Mouse (Mus musculus) urinary bladder, postnatal 25 days (tissue): ENCODE measurements around the gene Cdk8.
"Not testable (repeated sequence)": the region's sequence is repeated elsewhere in the genome, so short reads cannot be mapped to it uniquely, and the experiment has no call there.

ENCODE experiments used
- DNase-seq: peaks from one replicate; pipeline ENCODE4 v3.0.0; 2022; ENCODE audit warnings: low spot score

The Cdk8 gene

DNA sequence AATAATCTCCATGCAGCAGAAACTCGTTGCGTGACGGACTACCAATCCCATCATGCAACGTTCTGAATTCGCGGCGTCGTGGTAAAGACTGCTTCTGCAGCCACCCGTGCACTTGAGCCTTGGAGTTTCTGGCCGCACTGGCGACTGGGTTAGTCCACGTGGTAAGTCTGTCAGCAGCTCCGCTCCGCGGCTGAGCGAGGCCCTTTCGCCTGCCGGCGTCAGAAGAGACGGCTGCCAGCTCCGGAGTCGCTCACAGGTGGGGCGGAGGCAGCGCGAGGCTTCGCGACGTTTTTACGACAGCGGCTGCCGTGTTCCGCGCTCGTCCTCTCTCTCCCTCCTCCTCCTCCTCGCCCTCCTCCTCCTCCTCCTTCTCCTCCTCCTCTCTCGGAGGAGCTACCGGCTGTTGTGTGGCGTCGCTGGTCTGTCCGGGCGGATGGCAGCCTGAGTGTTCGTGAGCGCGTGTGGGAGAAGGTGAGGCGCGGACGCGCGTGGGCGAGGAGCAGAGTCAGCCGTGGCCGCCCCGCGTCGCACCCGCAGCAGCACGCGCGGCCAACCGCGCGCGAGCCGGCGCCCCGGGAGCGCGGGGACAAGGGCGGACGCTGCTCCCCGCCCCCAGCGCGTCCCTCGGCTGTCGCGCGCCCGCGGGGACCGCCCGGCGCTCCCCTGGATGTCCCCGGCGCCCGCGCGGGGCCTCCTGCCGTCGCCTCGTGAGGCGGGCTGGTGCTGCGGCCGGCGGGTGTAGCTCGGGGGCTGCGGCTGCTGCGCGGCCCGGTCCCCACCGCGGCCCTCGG lies at the start of gene Cdk8:
Gene Cdk8, plus strand, starts transcription at position 367 of the 791 bp plus-strand sequence.
- peak; percentile 84 for DNase-seq

DNA sequence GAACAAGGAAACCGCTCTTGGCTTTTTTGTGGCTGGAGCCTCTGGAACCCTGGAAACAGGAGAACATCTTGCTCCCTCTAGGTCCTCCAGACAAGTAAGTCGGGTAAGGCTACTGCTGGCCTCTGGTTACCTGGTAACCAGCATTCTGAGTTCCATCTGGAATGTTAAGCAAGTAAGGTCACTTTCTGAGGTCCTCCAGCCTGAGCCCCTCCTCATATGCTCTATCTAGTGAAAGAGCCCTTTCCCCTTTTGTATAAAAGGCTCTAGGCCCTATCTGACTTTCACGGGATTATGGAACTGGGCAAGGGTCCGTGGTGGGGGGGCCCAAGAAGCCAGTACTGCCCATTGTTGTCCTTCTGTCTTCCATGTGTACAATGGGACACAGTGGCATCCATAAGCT lies 45.8 kb upstream of the Cdk8 start, which contains the start of gene 1700001J03Rik:
Gene 1700001J03Rik, minus strand, starts transcription at position 101 of the 400 bp plus-strand sequence.
- DNase-seq = not testable (repeated sequence)

DNA sequence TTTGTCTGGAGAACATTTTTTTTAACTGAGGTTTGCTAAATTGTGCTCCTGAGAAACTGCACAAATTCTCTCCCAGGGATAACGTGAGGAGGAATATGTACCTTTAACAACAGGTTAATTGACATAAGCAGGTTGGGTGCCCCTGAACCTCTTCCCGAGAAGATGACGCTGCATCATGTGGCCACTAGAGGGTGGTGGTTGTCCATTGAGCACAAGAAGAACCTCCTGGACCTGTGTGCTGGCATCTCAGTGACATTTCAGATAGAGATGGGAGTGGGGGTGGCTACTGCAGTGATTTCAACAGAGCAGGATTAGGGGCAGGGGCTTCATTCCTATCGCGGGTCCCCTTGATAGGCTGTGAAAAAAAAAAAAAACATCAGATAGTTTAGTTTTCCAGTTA lies 43.6 kb upstream of the Cdk8 start:
- peak; percentile 47 for DNase-seq

DNA sequence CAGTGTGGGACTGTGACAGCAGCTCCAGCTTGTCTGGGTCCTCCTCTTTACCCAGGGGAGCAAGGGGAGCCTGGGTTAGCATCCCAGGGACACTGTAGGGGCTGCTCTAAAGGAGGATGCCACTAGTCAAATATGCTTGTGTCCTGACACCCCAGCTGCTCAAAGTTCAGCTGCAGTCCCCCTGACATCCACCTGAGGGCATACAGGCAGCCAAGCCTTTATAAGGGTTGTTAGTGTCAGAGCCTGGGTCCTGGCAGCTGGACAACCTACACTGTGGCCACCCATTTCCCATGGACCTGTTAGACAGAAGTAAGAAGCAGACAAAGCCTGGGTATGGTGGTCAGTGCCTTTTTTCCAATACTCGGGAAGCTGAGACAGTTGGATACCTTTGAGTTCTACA lies 42.9 kb upstream of the Cdk8 start:
- DNase-seq = no peak

DNA sequence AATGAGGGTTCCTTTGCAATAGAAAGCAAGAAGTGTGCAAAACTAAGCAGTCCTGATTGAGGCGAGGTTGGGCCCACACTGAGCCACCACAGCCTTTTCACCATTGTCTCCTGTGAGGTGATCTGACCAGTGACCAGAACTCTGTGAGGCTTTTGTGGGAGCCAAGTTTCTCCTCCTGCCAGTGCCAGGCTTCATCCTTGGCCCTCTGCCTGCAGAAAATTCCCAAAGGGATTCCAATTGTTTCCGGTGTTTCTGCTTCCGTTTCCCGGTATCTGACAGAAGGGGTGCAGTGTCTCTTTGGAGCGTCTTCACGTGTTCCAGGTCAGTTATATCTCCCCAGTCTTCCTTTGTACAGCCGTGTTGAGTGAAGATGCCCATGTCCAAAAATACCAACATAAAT lies 42.3 kb upstream of the Cdk8 start:
- DNase-seq = no peak

DNA sequence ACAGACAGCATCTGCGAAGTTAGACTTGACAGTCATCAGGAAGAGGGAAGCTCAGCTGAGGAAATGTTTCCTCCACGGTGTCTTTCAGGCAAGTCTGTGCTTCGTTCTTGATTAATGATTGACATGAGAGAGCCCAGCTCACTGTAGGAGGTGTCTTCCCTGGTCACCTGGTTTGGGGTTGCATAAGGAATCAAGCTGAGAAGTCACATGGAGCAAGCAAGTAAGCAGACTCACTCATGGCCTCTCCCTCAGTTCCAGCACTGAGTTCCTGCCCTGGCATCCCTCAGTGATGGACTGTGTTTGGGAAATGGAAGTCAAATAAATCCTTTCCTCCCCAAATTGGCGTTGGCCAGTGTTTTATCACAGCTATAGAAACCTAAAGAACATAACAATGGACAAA lies 40.9 kb upstream of the Cdk8 start:
- DNase-seq = no peak

DNA sequence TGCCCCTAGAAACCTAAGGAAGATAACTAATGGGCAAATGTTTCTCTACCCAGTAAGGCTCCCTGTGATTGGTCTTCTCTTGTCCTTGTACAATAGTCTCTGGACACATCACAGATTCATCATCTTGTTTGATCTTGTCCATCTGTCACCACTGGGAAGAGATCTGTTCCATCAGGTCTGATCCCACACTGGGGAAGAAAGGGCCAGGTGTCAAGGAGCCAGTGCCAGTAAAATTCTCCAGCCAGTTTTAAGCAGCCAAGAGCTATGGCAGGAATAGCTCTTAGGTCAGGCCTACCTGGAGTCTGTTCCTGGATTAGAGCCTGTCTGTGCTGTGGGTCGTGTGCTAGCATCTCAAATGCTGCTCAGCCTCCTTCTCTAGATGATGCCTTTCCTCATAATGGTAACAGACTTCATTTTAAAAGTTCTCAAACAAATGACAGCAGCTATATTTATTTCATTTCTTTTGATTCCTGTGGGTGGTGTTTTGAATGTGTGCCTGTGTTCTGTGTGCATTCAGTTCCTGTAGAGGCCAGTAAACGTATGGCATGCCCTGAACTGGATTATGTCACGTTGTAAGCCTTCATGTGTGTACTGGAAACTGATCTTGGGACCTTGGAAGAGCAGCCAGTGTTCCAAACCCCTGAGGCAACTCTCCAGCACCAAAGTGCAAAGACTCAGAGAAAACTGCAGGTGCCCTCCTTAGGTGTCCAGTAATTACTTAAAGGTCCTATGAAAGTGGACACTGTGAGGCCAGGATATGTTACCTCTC lies 40.3 kb upstream of the Cdk8 start:
- DNase-seq = no peak

DNA sequence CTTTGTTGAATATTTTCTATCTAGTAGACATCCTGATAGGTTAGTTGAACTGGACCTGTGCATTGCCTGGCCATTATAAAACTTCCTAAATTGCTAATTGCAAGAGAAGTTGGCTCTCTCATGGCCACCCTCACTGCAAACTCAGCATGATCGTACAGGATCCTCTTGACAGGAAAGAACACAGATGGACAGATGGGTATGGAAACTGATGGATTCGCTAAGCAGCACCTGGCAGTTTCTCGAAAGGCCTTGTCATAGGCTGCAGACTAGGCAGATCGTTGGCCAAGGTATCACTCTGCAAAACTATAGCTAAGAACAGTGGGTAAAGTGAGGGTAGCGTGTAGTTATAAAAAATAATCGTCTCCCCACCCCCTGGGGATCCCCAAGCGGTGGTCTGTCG lies 37.7 kb upstream of the Cdk8 start:
- DNase-seq = no peak

DNA sequence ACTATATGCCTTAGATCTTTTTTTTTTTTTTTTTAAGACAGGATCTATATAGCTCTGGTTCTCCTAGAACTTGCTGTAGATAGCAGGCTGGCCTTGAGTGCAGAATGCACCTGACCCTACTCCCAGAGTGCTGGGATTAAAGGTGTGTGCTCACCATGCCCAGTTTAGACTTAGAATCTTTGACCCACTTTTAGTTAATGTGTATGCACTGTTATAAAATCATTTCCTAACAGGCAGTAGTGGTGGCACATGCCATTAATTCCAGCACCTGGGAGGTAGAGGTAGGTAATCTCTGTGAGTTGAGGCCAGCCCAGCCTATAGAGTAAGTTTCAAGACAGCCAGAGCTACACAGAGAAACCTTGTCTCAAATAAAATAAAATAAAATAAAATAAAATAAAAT lies 32.0 kb upstream of the Cdk8 start:
- DNase-seq = no peak

DNA sequence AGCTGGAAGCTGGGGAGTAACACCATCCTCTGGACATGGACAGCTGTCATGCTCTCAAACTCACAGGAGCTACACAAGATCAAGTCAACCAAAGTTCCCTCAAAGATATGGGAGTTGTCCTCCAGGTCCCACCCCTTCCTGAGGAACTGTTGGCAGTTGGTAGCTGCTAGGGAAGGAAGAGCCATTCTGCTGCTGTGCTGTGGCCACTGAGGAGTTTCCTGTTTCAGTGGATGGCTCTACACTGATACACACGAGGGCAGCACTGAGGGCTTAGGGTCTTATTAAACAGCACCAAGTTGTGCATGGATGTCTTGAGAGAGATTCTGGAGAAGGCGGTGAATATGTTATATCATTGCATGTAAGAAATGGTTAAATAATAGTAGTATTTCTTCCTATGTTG lies 31.5 kb upstream of the Cdk8 start:
- DNase-seq = no peak

DNA sequence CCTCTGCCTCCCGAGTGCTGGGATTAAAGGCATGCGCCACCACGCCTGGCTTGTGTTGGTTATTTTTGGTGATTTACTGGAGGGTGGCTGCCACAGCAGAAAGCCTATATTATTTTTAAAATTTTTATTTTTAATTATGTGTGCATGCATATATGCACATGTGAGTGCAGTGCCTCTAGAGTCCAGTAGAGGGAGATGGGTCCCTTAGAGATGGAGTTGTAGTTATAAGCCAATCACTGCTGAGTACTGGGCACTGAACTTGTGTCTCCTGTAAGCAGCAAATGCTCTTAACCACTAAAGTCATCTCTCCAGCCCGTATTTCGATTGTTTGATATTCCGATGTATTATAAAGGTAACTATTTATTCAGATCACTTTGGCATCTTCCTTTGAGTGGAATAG lies 30.4 kb upstream of the Cdk8 start:
- no peak for DNase-seq

DNA sequence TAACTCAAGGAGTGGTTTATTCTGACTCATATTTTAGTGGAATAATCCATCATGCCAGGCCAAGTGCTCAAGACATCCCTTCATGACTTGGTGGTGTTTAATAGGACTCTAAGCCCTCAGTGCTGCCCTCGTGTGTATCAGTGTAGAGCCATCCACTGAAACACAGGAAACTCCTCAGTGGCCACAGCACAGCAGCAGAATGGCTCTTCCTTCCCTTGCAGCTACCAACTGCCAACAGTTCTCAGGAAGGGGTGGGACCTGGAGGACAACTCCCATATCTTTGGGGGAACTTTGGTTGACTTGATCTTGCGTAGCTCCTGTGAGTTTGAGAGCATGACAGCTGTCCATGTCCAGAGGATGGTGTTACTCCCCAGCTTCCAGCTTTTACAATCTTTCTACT lies 27.1 kb upstream of the Cdk8 start:
- no peak for DNase-seq

DNA sequence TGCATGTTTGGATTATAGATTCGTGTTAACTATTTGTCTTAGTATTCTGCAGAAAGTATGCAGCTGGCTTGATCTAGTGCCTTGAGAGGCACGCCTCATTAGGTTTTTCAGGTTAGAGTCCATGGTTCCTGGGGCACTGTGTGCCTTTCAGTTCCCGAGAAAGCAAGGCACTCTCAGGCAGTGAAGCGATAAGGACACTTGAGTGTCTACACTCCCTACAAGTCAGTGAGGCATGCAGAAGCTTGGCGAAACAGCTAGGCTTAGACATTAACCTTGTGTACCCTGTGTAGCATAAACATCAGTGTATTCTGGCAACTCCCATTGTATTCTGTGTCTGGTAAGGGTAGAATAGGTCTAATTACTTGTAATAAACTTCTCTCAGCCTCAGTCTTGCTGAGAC lies 25.5 kb upstream of the Cdk8 start:
- DNase-seq = no peak

DNA sequence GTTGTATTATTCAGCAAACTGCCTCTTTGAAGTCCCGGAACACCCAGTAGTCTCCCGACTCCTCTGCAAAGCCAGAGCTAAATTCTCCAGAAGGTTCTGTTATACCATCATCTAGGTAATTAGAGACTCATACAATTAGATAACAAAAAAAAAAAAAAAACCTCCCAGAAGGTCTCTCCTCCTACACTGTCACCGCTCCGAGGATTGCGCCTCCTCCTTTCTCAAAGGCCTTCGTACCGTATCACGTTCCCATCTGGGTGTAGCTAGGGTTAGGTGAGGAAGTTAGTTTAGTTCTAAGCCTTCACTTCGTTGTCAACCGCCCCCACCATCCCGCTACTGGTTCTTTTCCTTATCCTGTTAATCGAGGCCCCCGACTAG lies 10.5 kb upstream of the Cdk8 start:
- DNase-seq = no peak

DNA sequence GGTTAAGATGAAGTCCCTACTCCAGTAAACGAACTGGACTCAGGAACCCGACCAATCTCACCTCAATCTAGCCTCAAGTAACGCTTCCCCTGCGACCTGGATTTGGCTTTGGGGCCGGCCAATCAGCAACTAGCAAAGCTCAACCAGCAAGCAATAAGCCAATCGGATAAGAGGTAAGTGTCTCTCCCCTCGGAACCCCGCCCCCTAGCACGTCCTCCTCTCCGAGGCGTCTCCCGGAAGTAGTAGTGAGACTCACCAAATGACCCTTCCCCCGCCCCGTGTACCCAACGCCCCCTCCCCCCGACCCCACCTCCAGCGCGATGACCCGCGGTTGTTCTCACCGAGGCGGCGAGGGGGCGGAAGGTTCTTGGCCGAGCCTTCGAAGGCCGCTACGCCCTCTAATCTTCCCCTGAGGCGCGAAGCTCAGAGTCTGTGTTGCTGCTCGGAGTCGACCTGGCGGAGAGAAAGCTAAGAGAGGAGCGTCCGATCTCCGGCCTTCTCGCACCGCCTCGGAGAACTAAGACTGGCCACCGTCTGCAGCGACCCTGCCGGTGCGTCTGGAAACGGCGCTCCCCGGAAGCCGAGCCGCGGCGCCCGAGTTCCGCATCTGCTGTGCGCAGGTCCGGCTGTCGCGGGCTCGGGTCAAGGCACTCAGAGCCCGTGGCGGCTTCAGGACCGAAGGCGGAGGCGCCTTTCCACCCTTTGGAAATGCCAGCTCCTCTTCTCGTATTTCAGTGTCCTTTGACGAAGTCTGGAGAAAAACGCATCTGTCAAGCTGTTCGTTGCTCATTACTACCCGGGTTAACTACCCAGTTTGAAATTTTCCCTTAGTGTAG lies 9.9 kb upstream of the Cdk8 start, which contains the start of gene Rnf6:
Gene Rnf6, minus strand, starts transcription at position 677 of the 836 bp plus-strand sequence.
- DNase-seq = peak; percentile 88

DNA sequence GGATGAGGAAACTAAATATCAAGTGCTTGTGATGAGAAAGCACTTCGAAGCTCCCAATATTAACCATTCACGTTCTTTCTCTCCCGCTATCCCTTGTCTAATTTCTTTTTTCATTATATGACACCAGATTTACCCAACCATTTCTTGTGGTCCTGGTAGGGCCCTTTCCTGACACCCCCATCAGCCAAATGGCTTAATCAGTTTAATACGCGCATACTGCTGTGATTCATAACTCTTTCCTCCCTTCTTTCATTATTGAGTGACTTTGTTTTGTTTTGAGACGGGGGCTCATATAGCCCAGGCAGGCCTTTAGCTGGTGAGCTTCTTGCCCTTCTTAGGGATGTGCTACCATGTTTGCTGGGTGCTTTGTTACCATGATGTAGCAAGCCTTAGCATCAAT lies 9.3 kb upstream of the Cdk8 start:
- DNase-seq = no peak

DNA sequence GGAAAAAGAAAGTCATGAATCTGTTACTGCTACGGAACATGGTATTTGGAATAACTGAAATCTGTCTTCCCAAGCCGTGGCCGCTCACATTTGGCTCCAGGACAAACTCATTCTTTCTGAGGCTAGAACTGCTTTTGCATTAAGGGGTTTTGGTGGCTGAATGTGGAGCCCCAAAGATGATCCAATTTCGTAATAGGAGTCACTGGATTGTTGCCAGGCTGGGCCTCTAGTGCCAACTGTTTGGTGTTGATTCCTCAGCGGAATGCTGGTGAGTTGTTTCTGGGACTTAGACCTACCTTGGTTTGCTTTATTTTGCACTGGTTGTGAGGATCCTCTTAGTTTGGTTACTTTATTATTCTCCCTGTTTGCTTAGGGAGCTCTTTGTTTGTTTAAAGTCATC lies 7.2 kb upstream of the Cdk8 start:
- DNase-seq = no peak

DNA sequence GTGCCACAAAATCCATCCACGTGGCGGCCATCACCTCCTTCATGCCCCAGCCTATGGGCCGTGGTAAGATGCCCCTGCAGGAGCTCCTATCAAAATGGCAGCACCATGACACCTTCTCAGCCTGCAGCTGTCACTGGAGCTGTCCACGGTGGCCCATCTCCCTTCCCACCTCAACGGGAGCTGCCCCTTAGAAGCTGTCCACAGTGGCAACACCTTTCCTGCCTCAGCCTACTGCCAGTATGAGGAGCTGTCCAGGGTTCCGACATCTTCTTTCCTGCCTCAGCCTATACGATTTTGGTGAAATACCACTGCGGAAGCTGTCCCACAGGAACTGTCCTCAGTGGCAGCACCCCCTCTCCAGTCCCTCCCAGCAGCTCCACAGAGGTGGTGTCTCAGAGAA lies 3.5 kb upstream of the Cdk8 start:
- DNase-seq = no peak

DNA sequence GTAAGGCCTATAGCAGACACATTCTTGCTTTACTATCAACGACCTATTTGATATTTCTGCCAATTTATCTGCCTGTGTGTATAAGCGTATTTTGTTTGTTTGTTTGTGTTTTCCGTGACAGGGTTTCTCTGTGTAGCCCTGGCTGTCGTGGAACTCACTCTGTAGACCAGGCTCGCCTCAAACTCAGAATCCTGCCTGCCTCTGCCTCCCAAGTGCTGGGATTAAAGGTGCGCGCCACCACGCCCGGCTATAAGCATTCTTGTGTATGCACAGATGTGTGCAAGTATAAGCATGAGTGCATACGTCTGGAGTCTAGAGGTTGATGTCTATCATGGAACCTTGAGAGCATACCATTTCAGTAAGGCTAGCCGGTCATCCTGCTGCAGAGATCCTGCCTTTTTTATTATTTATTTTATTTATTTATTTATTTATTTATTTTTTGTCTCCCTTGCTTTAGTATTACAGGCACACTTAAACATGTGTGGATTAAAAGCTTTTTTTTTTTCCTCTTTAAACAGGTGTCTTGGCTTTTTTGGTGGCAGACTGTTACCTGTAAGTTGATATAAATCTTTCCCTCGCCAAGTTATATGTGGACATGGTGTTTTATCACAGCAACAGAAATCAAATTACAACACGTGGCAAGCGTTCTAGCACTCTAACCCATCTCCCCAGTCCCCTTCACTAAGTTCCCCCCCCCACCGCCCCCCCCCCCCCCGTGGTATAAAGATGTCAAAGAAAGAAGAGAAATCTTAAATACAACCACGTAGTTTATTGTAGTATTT lies 970 bp upstream of the Cdk8 start:
- DNase-seq = no peak

DNA sequence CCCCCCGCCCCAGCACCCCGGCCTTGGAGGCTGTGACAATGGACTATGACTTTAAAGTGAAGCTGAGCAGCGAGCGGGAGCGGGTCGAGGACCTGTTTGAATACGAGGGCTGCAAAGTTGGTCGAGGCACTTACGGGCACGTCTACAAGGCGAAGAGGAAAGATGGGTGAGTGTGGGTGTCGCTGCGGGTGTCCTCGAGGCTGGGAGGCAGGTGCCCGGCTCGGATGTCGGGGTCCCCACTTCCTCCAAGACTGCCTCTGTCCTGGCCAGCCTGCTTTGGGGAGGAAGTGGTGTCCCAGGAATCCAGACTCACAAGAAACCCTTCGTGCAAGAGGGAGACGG lies 596 bp downstream of the Cdk8 start:
- DNase-seq = peak; percentile 19

DNA sequence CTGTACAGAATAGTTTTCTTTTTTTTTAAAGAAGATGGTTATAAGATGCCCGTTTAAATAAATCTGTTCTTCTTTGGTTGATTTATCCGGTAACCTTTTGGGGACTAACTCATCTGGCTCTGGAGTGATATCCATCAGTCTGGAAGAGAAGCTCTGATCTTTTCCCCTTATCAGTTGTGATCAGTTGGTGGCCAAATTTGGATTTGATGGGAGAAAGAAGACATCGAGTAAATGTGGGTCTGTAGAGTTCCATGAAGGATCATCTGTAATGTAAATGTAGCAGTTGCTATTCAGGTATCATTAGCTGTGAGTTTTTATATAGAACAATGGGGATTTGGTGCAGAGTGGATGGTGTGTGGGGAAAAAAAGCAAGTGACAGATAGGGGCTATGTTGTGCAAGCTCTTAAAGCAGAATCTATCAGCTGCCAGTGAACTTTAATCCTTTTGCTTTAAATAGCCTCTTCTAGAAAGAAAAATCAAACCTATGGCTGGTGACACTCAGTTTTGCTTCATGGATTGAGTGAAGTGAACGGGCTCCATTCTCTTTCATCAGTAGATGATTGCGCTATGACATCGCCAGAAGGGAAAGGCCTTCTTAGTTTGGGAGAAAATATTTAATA lies 1.1 kb downstream of the Cdk8 start:
- DNase-seq = no peak
